Mouse (Mus musculus): Measurements from ENCODE around the gene Cytl1. TPM values are rescaled to one million over a fixed set of nuclear protein-coding genes. Genes with fewer than 3 reads are reported as not detected.

Gene Cytl1
- 1 to 10 TPM; 9.4 to 9.5 TPM for total RNA-seq (2021)

DNA sequence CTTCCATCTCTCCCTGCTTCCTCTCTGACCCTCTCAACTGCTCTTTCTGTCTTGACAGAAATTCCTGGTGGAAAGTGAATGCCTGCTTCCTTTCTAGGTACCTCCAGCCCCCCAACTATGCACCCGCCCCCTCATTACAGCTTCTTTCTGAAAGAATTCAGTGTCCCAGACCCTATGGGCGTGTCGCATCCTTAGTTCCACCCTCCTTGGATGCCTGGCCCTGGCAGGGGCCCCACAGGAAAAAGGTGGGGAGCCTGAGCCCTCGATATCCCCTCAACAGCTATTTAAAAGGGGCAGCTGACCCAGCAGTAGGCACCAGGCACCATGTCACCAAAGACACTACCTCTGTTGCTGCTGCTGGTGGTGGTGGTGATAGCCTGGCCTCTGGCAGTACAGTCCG, at the start of gene Cytl1:
Cytl1 (plus strand) TSS at position 296 of the 400 bp plus-strand sequence.
- no peak for DNase-seq

DNA sequence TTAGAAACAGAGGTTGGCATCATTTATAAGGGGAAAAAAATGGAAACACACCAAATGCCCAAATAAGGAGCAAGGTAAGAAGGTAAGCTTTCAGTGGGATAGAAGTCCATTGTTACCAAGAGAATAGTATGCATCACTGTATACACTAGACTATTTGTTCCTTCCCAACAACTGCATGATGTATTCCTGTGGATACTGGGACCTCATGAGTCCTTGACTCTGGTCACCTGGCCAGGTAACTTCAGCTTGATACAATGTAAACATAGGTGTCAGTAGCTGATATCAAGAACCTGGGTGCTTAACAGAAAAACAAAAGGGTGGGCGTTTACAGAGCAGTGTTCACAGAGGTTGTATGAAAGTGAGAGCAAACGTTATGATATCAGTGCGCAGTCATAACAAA, 42.6 kb upstream of the Cytl1 start:
- no peak for DNase-seq

DNA sequence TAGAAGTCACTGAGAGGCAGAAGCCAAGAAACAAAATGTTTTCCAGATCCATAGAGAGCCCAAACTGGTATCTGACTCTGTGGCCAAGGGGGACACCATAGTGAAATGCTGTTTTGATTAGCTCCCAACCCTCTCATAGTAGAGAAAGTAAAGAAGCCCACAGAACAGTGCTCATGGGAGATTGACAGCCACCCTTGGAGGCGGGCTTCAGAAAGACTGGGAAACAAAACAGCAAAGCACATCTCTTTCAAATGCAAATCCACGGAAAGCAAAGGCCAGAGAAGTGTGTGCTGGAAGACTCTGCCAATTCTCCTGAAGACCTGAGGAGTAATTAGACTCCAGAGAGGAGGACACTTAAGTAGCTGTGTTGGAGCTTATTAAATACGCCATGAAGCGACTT, 39.5 kb upstream of the Cytl1 start:
- DNase-seq, result no peak

DNA sequence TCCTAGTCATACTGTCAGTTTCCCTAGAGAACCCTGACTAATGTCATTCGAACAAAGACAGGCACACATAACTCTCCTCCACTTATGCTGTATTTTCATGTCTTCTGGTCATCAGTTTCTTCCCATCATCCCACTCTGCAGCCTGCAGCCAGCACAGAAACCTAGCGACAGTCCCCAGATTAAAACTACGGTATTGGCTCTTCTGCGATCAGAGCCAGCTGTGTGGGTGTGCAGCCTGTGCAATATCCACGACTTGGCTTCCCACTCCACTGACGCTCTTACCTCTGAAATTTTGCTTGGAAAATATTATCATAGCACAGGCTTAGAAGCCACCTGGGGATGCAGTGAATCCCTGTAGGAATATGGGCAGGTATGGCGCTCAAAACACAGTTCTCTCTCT, 38.0 kb upstream of the Cytl1 start:
- DNase-seq, result no peak

DNA sequence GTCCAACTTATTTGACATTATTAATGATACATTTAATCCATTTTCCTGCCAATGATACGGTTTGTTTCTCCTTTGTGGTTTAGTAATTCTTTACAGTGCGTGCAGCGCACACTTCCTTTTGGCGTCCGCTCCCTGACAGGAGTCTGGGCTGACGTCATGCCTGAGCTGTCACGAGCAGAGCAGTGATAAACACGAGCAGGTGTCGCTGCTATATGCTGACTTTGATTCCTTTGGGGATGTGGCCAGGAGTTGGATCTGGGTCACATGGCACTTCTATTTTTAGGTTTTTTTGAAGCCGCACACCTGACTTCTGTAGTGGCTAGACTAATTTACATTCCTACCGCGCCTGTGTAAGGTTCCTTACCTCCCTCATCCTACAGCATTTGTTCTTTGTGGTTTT, 35.6 kb upstream of the Cytl1 start:
- peak; percentile 57 for DNase-seq

DNA sequence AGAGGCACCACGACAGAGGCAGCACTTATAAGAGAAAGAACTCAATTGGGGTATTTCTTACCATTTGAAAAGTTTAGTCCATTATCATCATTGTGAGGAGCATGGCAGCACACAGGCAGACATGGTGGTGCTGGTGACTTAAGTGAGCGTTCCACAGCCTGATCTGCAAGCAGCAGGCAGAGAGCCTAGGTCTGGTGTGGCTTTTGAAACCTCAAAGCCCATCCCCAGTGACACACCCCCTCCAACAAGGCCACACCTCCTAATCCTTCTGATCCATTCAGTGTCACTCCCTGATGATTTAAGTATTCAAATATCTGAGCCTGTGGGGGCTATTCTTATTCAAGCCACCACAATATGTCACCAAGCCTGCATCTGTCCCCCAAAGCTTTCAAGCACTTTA, 30.4 kb upstream of the Cytl1 start:
- DNase-seq, result no peak

DNA sequence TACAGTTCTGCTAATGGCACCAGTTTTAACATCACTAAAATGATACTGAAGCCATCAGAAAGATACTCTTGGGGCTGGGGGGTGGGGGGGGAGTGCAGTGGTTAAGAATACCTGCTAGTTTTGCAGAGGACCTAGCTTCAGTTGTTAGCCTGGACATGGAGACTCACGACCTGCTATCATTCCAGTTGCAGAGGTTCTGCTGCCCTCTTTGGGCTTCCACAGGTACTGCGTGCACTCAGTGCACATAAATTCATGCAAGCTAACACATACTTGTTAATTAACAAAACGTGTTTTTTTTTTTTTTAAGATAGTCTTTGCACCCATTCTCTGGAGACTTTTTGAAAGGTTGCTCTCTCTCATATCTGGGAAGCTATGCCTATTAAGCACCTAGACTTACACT, 27.2 kb upstream of the Cytl1 start:
- DNase-seq, result no peak

DNA sequence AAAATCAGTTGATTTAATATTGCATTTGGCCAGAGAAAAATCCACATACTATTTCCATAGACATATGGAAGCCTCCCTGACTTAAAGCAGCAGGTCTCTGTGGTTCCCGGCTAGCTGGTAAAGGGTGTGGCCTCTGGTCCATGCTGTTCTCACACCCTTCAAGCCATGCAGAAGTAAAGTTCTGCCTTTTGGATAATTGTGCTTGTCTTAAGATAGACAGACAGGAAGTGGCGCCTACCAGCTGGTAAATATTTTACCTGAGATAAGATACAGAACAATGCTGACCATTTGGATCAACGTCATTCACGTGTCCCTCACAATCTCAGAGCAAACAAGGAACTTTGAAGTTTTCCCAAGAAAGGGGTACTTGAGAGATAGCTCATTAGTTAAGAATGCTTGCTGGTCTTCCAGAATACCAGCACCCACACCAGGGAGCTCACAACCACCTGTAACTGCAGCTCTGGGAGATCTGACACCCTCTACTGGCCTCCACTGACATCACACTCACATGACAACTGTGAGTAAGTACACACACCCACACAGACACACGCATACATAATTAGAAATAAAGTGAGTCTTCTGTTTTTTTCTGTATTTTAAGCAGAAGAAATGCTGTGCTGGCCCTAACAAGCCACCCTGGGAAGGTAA, 25.9 kb upstream of the Cytl1 start:
- DNase-seq, result no peak

DNA sequence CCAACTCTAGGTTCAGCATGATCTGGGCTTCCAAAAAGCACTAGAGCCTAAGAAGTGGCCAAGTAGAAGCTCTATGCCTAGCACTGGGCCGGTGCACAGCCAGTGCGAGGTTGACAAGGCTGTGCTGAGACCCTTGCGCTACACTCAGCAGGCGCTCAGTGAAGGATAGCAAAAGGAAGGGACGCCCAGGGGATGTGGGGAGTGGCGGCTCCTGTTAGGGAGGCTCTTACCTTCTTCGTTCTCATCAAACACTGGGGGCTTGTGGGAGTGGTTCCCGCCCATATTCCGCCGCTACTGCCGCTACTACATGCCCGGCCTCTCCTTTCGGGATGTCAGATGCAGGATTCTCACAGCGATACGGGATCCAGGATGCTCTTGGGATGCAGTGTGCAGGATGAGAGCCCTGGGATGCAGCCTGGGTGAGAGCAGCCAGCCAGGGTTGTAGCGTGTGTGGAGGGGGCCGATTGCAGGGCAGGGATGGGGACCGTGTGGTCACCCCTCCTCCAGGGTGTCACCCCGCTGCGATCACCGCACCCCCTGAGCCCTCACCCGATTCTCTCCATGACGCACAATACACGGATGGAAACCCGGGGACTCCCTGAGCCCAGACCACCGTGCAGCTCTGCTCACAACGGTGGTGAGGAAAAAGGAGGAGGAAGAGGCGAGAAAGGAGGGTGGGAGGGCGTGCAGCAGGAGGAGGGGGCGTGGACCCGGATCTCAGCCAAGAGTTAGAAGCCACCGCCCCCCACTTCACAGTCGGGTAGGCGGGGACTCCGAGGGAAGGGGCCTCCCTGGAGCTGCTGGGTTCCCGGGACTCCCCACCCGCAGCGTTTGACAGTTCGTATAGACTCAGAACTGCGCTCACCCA, 18.6 kb upstream of the Cytl1 start, which contains the start of gene Stk32b:
Stk32b (minus strand) TSS at position 667 of the 868 bp plus-strand sequence.
- peak; percentile 33 for DNase-seq

DNA sequence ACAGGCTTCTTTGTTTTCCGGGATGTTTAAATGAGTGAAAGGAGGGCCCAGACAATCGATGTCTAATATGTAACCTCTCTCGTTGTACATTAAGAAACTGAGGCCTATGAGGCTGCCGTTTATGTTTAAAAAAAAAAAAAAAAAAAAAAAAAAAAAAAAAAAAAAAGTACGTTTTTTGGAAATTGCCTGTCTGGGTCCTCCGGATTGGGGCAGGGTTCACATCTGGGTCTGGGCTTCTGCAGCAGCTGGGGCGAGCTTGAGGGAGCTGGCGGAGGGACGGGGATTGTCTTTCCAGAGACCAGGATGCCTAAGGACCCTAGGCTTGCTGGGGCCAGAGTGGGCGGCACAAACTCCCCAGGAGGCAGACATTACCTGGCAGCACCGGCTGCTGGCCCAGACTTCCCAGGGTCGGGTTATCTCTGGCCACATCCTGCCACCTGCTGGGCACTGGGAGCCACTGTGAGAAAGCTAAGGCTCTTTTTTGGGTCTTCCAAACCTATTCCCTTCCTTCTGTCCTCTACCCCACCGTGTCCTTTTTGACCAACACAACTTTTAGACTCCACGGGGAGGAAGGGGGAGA, 17.8 kb upstream of the Cytl1 start:
- peak; percentile 68 for DNase-seq

DNA sequence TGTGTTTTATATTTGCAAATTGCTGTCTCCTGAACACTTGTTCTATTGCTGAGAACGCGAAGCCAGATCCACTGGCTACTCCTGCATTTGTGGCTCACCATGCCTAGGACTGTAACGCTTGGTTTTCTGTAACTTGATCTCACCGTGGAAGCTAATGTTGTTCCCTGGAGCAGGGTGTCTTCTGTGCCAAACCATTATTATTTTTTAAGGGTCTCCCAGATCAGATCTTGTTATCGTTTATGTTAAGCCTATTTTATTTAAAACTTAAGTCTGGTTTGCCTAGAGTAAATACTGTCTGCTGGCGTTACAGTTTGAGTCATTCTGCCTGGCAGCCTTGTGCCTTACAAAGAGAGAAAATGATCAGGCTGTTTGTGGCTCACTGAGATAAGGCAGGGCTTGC, 14.6 kb upstream of the Cytl1 start:
- DNase-seq, result no peak

DNA sequence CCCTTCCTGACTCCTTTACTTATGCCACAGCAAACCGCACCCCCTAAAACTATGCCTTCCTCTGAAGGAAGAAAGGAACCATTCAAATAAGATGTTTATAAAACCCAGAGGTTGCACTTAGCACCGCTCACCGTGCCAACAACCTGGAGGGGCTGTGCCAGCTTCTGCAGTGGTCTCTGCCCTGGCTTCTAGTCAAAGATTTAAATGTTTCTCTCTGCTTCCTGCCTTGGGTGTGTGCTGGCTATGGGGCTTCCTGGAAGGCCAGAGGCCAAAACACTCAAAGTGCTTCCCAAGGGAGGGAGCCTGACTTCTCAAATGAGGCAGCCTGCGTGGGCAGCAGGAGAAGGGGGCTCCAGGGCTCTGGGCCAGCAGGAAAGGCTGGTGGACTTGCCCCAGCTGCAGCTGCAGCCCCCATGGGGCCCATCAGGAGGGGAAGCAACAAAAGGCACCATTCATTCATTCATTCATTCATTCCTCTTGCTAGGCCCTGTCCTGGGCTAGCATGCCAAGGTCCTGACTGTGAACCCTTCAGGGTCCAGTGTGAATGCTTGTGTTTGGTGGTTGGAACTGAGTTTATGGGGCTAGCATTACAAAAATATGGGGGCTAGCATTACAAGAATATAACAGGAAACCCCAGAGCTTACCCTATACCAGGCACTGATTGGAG, 10.0 kb upstream of the Cytl1 start:
- peak; percentile 17 for DNase-seq

DNA sequence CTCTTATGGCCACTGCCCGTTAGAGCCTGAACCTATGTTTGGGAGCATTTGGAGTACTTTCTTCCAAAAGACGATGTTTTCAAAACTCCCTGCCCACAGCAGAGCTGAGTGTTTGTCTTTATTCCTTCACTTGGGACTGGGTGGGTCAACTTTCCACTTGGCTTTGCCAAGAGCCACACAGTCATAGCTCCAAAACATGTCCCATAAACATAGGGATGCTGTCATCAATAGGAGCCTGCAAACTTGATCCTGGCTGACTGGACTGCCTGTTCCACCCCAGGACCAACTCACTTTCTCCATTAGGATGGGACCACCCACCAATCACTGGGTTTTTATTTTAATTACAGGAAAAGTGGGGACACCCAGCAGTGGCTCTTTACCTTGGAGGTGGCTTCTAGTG, 4.5 kb upstream of the Cytl1 start:
- DNase-seq, result peak; percentile 18

DNA sequence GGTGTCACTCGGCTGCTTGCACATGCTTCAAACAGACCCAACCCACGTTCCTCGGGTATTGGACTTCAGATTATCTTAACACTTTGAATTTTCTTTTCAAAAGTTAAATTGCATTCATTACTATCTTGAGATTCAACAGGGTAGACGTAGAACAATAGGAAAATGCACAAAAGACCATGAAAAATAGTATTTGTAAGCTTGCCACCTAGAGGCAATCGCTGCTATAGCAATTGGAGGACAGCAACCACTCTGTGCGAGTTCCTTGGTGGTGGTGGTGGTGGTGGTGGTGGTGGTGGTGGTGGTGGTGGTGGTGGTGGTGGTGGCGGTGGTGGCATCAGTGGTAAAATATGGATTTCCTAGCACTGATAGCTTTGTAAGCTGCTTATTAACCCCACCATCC, 894 bp downstream of the Cytl1 start:
- DNase-seq, result no peak

DNA sequence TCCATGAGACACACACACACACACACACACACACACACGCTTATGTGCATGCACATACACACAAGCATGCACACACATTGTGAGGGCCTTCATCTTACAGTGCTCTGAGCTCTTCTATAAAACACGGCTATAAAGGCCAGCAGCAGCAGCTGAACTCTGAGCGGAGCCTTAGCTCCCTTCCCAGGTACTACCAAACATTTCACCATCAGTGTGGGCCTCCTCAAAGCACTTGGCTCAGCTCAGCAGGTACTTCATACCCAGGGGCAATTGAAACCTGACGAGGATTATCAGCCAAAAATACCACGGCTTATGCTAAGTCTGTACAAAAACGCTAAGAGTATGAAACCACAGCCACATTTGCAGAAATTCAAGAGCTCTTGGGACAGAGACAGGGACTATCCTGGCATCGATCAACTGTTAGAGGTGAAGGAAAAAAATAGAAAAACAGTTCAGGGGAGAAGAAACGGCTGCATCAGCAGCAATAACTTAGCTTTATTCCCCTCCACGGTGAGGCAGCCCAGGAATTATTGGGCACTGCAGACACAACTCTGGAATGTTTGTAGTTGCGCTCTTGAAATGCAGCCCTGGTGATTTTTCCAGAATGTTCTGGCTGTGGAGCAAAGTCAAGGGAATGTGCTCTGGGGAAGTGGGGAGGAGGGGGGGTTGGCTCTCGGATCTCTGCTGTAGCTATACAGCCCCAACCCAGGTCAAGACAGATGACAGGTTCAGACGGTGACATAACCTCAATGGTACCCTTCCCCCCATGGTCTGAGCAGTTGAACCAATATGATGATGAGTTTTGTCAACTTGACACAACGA, 8.8 kb downstream of the Cytl1 start:
- no peak for DNase-seq

DNA sequence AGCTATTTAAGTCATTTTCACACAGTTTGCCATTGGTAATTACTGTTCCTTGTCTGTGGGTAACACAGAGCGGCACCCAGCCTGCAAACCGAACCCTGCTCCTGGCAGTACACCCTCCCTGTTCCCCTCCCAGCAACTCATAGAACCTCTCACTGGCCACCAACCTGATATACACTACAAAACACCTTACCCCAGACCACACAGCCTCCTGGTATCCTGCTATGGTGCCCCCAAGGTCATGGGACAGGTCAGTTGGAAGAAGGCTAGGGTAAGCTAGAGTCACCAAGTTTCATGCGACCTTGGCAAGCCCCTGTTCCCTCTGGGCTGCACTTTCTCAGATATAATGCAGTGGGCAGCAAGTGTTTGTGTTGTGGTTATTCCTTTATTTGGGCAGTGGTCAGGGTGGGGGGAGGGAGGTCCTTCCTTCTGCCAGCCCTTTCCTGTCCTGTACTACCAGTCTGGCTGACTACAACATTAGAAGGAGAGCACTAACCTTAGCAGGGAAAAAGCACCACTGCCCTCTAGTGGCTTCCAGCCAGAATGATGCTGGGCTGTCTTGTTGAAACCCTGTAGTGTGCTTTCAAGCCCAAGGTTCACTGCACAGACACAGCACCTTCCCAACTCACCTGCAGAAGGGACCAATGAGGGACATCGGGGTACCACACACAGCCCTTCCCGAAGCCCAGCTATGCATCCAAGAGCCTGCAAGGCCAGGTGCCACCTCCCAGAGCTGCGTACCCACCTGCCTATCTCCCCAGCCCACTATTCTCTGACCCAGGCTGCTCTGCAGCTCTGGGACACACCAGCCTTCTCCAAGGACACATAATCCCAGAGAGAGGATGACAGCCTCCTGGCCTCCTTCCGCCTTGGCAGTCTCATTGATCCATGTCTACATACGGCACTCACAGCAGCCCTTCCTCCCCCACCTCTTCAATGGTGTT, 17.0 kb downstream of the Cytl1 start:
- DNase-seq, result peak; percentile 81

DNA sequence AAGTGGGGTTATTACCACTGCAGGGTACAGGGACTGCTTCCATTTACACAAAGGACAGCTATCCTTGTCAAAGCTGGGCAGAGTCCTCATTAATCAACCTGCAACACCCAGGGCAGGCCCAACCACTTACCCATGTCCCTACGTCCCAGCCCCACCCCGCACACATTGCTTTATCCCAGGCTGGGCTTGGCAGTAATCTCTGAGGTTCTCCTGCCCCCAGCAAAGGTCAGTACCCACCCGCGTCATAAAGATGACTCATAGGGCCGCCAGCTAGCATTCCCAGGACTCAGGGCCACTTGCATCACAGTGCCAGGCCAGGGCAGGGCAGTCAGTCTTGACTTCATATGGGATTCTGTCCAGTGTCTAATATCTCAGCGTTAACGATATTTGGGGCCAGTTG, 18.0 kb downstream of the Cytl1 start:
- DNase-seq, result no peak

DNA sequence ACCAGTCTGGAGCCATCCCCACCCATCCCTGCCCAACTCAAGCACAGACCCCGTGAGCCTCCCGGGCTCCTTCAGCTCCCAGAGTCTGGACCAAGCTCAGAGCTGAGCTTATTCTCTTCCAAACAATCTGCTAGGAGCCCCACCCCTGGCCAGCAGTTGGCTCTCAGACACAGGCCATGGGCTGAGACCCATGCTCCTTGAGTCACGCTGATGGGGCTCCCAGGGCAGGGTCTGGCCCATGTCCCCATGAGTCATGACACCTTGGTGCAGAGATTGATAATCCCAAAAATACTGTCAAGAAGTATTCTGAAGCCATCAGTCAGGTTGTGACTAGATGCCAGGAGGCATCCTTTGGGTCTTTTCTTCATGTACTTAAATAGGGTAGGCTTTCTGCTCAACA, 26.7 kb downstream of the Cytl1 start:
- no peak for DNase-seq

DNA sequence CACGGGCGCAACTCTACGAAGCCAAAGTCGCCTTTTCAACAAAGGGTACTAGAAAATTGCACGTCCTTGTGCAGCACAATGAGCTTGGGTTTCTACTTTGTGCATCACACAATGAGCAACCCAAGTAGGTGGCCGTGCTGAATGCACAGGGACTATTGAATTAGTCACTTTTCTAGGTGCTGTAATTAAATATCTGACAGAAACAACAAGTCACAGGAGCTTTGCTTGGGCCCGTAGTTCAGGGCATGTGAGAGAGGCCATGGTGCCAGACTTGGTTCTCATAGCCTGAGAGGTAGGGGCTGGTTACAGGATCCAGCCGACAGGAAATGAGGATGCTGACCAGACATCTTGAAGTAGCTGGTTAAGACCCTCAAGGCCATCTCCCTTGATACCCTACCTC, 30.5 kb downstream of the Cytl1 start:
- DNase-seq, result no peak

DNA sequence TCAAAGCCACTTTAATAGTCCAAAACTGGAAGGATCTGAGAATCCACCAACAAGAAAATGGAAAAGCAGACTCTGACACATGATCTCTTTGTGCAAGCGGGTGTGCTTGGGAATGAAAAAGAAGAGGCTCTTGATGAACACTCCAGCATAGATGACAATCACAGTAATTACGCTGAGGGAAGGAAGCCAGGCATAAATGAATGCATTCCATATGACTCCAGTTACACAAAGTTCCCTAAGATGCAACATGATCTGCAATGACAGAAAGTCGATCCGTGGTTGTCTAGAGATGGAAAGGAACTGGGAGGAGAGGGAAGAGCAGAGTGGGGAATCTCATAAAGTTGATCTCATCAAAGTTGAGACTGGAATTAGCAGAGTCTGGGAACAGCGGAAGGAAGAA, 31.9 kb downstream of the Cytl1 start:
- no peak for DNase-seq

DNA sequence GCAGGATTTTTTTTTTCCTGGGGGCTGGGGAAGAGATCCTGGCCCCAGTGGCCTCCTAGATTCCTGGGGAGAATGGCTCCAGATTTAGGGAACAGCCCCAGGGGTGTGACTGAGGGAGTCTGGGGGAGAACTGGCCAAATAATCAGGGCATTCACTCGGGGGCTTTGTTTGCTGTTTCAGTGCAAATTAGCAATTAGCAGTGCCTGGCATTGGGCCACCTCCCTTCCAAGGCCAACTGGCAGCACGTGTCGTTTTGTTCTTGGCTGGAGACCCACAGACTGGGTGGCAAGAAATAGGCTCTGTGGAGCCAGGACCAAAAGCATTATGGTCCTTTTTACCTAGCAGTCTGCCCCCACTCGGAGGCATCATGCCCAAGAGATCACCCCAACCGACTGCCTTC, 33.7 kb downstream of the Cytl1 start:
- DNase-seq, result peak; percentile 23

Measured in heart, postnatal 4 days (tissue).